Mouse (Mus musculus) kidney, adult 9 months (tissue): ENCODE data around the gene Myh3.

ENCODE experiments used
- DNase-seq: peaks from one replicate; pipeline ENCODE4 v3.0.0; 2022

The Myh3 gene

GRCm38 (mm10) chr11:67110168-67110948, 32.3 kb downstream of the Myh3 start:
- peak; percentile 76 for DNase-seq

- DNase-seq, result peak; percentile 60
Observed at GRCm38 (mm10) chr11:67112019-67112850, 34.1 kb downstream of the Myh3 start.

- peak; percentile 69 for DNase-seq
Observed at GRCm38 (mm10) chr11:67112851-67113202, 34.7 kb downstream of the Myh3 start.

GRCm38 (mm10) chr11:67113381-67113780, 35.3 kb downstream of the Myh3 start:
- no peak for DNase-seq

GRCm38 (mm10) chr11:67114261-67114660, 36.2 kb downstream of the Myh3 start:
- no peak for DNase-seq

- no peak for DNase-seq
Observed at GRCm38 (mm10) chr11:67114901-67115300, 36.8 kb downstream of the Myh3 start.

- no peak for DNase-seq
Observed at GRCm38 (mm10) chr11:67116725-67117124, 38.6 kb downstream of the Myh3 start.

GRCm38 (mm10) chr11:67119539-67120070, 41.5 kb downstream of the Myh3 start:
- DNase-seq, result no peak

GRCm38 (mm10) chr11:67120697-67121294, 42.7 kb downstream of the Myh3 start:
- DNase-seq, result no peak

GRCm38 (mm10) chr11:67124943-67125342, 46.8 kb downstream of the Myh3 start:
- no peak for DNase-seq

GRCm38 (mm10) chr11:67125361-67125760, 47.3 kb downstream of the Myh3 start:
- DNase-seq, result no peak

GRCm38 (mm10) chr11:67133526-67133925, 55.4 kb downstream of the Myh3 start:
- no peak for DNase-seq

GRCm38 (mm10) chr11:67134654-67135053, 56.6 kb downstream of the Myh3 start:
- no peak for DNase-seq

- no peak for DNase-seq
Observed at GRCm38 (mm10) chr11:67135532-67135931, 57.4 kb downstream of the Myh3 start.

GRCm38 (mm10) chr11:67139556-67139955, 61.5 kb downstream of the Myh3 start:
- DNase-seq, result no peak

- no peak for DNase-seq
Observed at GRCm38 (mm10) chr11:67140175-67140574, 62.1 kb downstream of the Myh3 start.

GRCm38 (mm10) chr11:67141031-67141430, 62.9 kb downstream of the Myh3 start:
- DNase-seq, result no peak

- DNase-seq, result no peak
Observed at GRCm38 (mm10) chr11:67142047-67142446, 63.9 kb downstream of the Myh3 start.

- no peak for DNase-seq
Observed at GRCm38 (mm10) chr11:67143065-67143464, 65.0 kb downstream of the Myh3 start.

- no peak for DNase-seq
Observed at GRCm38 (mm10) chr11:67143863-67144498, 65.9 kb downstream of the Myh3 start.

- DNase-seq, result no peak
Observed at GRCm38 (mm10) chr11:67144559-67145265, 66.6 kb downstream of the Myh3 start.
